Mouse (Mus musculus) kidney, postnatal 14 days (tissue): ENCODE measurements around the gene Slc23a2.

ENCODE experiments used
- DNase-seq: peaks from one replicate; pipeline ENCODE4 v3.0.0; 2022; ENCODE audit warnings: mixed read lengths

Gene Slc23a2

GRCm38 (mm10) chr2:132144971-132145691 lies at the start of gene Slc23a2:
Slc23a2 (minus strand) TSS chr2:132145108.
- peak; percentile 64 for DNase-seq

GRCm38 (mm10) chr2:132190602-132191161 lies 45.8 kb upstream of the Slc23a2 start:
- DNase-seq = no peak

GRCm38 (mm10) chr2:132183874-132184273 lies 39.0 kb upstream of the Slc23a2 start:
- DNase-seq = no peak

GRCm38 (mm10) chr2:132180463-132181205 lies 35.7 kb upstream of the Slc23a2 start:
- DNase-seq = no peak

GRCm38 (mm10) chr2:132179371-132179770 lies 34.5 kb upstream of the Slc23a2 start:
- DNase-seq = no peak

- DNase-seq = no peak
These were observed 32.5 kb upstream of the Slc23a2 start for GRCm38 (mm10) chr2:132177406-132177805.

- DNase-seq = no peak
These were observed 31.5 kb upstream of the Slc23a2 start for GRCm38 (mm10) chr2:132176289-132176848.

GRCm38 (mm10) chr2:132174048-132174447 lies 29.1 kb upstream of the Slc23a2 start:
- DNase-seq = no peak

- no peak for DNase-seq
These were observed 27.0 kb upstream of the Slc23a2 start for GRCm38 (mm10) chr2:132171939-132172338.

- no peak for DNase-seq
These were observed 24.2 kb upstream of the Slc23a2 start for GRCm38 (mm10) chr2:132169150-132169549.

- DNase-seq = no peak
These were observed 18.7 kb upstream of the Slc23a2 start for GRCm38 (mm10) chr2:132163626-132164025.

- DNase-seq = no peak
These were observed 12.6 kb upstream of the Slc23a2 start for GRCm38 (mm10) chr2:132157482-132157881.

GRCm38 (mm10) chr2:132152670-132153069 lies 7.8 kb upstream of the Slc23a2 start:
- DNase-seq = no peak

- peak; percentile 56 for DNase-seq
These were observed 6.7 kb upstream of the Slc23a2 start for GRCm38 (mm10) chr2:132151592-132151991.

GRCm38 (mm10) chr2:132150926-132151325 lies 6.0 kb upstream of the Slc23a2 start:
- DNase-seq = no peak

- DNase-seq = peak; percentile 32
These were observed 1.6 kb upstream of the Slc23a2 start for GRCm38 (mm10) chr2:132146502-132146901.

GRCm38 (mm10) chr2:132143943-132144927 lies 673 bp downstream of the Slc23a2 start:
- peak; percentile 32 for DNase-seq

- DNase-seq = no peak
These were observed 2.3 kb downstream of the Slc23a2 start for GRCm38 (mm10) chr2:132142606-132143005.

- DNase-seq = no peak
These were observed 4.4 kb downstream of the Slc23a2 start for GRCm38 (mm10) chr2:132140536-132140935.

GRCm38 (mm10) chr2:132139099-132139498 lies 5.8 kb downstream of the Slc23a2 start:
- no peak for DNase-seq

- no peak for DNase-seq
These were observed 8.9 kb downstream of the Slc23a2 start for GRCm38 (mm10) chr2:132135876-132136637.
